Mouse (Mus musculus): Measurements from ENCODE around the gene Dnaja3. TPM values are rescaled to one million over a fixed set of nuclear protein-coding genes. Genes with fewer than 3 reads are reported as not detected.

The Dnaja3 gene
- 87.8 and 89.3 TPM in 2 replicates for polyA plus RNA-seq (2015; fragmentation: Nextera tagmentation; extraction: Ambion mirVana)

DNA sequence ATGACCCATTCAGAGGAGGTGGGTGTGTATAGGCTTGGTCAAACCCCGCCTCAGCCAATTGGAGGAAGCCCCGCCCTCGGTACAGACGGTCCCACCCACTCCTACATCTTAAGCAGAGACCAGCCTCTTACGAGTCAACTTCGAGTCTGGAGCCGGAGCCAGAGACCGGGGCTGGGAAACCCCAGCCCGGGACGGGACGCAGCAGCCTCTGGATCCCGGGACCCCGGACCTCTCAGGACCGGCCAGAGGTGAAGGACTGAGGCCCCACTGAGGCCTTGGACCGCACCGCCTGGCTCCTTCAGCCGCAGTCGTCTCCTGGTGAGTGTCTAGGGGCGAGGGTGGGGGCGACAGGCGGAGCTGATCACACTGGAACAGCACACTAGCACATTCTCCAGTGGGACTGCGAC is at the start of gene Dnaja3, which contains the start of gene Vasn:
TSS of gene Dnaja3 (plus strand) at position 159 of the 407 bp plus-strand sequence.
TSS of gene Vasn (plus strand) at position 111 of the 407 bp plus-strand sequence.
- peak within 1 kb of the TSS; percentile 75 for H3K9ac ChIP-seq (ENCODE audit: low read depth, low read length)
- DNase-seq (ENCODE audit: low spot score) (peak; percentile 98), ATAC-seq (replicated peaks; ENCODE audit: low FRiP score, low read depth) (peak; percentile 91)
- TF ChIP-seq CTCF (IDR thresholded peaks at IDR 0.05; ENCODE audit: low read depth), result no peak
- H3K9me3 ChIP-seq (replicated peaks; ENCODE audit: low read length), result no peaks in the 10 kb centered on the region
- H3K4me3 ChIP-seq (replicated peaks; ENCODE audit: low read depth, low read length), result peak within 1 kb of the TSS; percentile 68
- peak within 1 kb of the TSS; percentile 88 for H3K27ac ChIP-seq
- under 1% methylated on average over 22 of the region's 22 CpGs for WGBS
- peaks cover 34% of the 10 kb centered on the region for H3K4me1 ChIP-seq (replicated peaks; ENCODE audit: insufficient read depth, low read length)
- H3K27me3 ChIP-seq (ENCODE audit: insufficient read depth, low read length), result no peaks in the 10 kb centered on the region
- peak within 1 kb of the TSS; percentile 72 for H3K4me2 ChIP-seq (ENCODE audit: low read length)
- H3K36me3 ChIP-seq (ENCODE audit: insufficient read depth, low read length), result no peaks in the 10 kb centered on the region

DNA sequence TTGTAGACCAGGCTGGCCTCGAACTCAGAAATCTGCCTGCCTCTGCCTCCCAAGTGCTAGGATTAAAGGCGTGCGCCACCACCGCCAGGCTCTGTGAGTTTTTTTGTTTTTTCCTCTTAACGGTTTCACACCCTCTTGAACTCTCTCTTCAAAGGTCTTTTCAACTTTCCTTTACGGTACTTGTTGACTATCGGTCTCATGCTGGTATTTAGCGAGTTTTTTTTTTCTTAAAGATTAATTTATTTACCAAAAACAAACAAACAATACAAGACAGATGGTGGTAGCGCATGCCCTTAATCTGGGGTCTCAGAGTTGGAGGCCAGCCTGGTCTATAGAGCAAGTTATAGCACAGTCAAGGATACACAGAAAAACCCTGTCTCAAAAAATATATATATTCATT is 49.6 kb upstream of the Dnaja3 start:
- Histone ChIP-seq H3K27me3 (ENCODE audit: insufficient read depth, low read length) (no peaks in the 10 kb centered on the region), H3K4me2 (ENCODE audit: low read length) (no peak overlapping the region), H3K9me3 (replicated peaks; ENCODE audit: low read length) (no peaks in the 10 kb centered on the region), H3K36me3 (ENCODE audit: insufficient read depth, low read length) (no peaks in the 10 kb centered on the region), H3K4me1 (replicated peaks; ENCODE audit: insufficient read depth, low read length) (peaks cover 27% of the 10 kb centered on the region), H3K27ac (no peak overlapping the region), H3K9ac (ENCODE audit: low read depth, low read length) (no peak overlapping the region), H3K4me3 (replicated peaks; ENCODE audit: low read depth, low read length) (no peak overlapping the region)
- no peak for TF ChIP-seq CTCF (IDR thresholded peaks at IDR 0.05; ENCODE audit: low read depth)
- no peak for DNase-seq (ENCODE audit: low spot score)
- WGBS, result 96% methylated on average over 9 of the region's 9 CpGs
- no peak for ATAC-seq (replicated peaks; ENCODE audit: low FRiP score, low read depth)

DNA sequence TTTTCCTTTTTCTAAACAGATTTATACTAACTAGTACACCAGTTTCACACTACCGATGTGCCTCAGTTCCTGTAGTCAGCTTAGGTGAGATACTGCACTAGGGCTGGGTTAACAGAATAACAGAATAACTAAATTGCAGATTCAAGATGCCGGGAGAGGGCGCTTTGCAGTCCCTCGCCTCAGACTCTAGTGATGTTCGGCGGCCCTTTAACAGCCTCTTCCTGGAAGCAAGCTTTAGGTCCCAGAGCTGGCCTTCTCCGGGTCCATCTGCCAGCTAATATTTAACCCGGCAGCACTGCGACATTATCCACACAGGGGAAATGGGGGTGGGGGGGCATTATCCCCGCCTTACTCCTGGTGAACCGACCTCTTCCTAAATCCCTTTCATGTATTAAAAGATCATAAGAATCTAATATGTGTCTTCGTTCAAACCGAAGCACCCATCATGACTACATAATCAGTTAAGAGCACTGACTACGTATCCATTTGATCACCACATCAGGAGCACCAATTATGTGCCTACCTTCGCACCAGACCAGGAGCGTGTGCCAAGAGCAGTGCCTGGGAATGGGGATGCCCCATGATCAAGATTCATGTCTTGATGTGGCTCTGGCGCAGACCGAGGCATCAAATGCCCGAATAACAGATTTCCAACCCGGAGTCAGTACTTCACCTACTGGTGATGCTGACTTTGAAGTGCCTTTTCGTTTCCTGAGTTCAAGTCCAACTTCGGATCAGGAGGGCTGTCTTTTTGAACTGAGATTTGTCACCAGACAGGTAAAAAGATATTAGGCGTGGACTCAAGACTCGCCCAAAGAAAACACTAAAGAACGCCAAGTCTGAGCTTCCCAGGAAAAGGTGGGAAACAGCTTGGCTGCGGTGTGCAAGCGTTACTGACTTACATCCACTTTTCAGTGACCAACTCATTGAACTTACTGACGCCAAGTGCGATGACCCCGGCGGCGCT is 46.6 kb upstream of the Dnaja3 start:
- TF ChIP-seq CTCF (IDR thresholded peaks at IDR 0.05; ENCODE audit: low read depth), result peak; percentile 75
- Histone ChIP-seq H3K36me3 (ENCODE audit: insufficient read depth, low read length) (no peaks in the 10 kb centered on the region), H3K9me3 (replicated peaks; ENCODE audit: low read length) (no peaks in the 10 kb centered on the region), H3K4me3 (replicated peaks; ENCODE audit: low read depth, low read length) (peak overlapping the region; percentile 88), H3K4me2 (ENCODE audit: low read length) (peak overlapping the region; percentile 68), H3K27me3 (ENCODE audit: insufficient read depth, low read length) (no peaks in the 10 kb centered on the region), H3K9ac (ENCODE audit: low read depth, low read length) (peak overlapping the region; percentile 97), H3K27ac (peak overlapping the region; percentile 98), H3K4me1 (replicated peaks; ENCODE audit: insufficient read depth, low read length) (peaks cover 38% of the 10 kb centered on the region)
- ATAC-seq (replicated peaks; ENCODE audit: low FRiP score, low read depth) (0 out of 2 replicates have a peak, but pooled peaks have one; percentile 5), DNase-seq (ENCODE audit: low spot score) (peak; percentile 93)
- 15% methylated on average over 32 of the region's 32 CpGs for WGBS

DNA sequence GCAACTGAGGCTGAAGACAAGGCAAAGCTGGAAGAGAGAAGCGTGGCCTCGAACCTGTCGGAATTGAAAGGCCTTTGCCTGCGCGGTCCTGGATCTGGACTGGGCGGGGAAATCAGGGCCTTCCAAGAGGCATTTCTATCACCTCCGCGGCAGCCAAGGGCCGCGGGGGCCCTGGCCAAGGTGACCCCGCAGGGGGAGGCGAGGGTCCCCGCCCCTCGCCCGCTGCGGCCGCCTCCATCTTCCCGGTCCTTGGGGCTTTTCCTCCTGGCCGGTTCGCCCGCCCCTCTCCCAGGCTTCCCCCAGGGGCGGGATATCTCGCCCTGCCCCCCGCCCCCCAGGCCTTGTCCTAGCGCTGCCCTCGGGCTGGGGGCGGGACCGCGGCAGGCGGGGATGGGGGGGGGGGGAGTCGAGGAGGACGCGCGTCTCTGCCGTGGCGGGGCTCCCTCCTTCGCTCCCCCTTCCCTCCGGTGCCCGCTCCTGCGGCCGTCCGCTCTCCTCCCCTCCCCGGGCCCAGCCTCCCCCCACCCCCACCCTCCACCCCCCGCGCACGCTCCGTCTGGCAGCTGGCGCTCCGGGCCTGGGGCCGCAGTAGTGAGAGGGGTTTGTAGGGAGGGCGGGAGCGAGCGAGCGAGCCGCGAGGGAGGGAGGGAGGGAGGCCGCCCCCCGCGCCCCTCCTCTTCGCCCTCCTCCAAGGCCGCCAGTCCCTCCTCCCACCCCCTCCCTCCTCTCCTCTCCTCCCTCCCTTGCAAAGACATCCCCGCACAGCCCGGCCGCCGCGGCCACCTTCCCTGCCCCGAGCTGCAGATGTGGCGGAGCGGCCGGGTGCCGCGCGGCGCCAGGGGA is 45.6 kb upstream of the Dnaja3 start, which contains the start of gene Glis2:
TSS of gene Glis2 (plus strand) at position 743 of the 843 bp plus-strand sequence.
- H3K36me3 ChIP-seq (ENCODE audit: insufficient read depth, low read length), result no peaks in the 10 kb centered on the region
- peak within 1 kb of the TSS; percentile 98 for H3K27ac ChIP-seq
- H3K4me3 ChIP-seq (replicated peaks; ENCODE audit: low read depth, low read length), result peak within 1 kb of the TSS; percentile 88
- H3K4me2 ChIP-seq (ENCODE audit: low read length), result peak within 1 kb of the TSS; percentile 68
- peaks cover 48% of the 10 kb centered on the region for H3K4me1 ChIP-seq (replicated peaks; ENCODE audit: insufficient read depth, low read length)
- H3K27me3 ChIP-seq (ENCODE audit: insufficient read depth, low read length), result no peaks in the 10 kb centered on the region
- ATAC-seq (replicated peaks; ENCODE audit: low FRiP score, low read depth) (peak; percentile 82), DNase-seq (ENCODE audit: low spot score) (peak; percentile 94)
- no peaks in the 10 kb centered on the region for H3K9me3 ChIP-seq (replicated peaks; ENCODE audit: low read length)
- under 1% methylated on average over 47 of the region's 74 CpGs for WGBS
- H3K9ac ChIP-seq (ENCODE audit: low read depth, low read length), result peak within 1 kb of the TSS; percentile 97
- TF ChIP-seq CTCF (IDR thresholded peaks at IDR 0.05; ENCODE audit: low read depth), result no peak

DNA sequence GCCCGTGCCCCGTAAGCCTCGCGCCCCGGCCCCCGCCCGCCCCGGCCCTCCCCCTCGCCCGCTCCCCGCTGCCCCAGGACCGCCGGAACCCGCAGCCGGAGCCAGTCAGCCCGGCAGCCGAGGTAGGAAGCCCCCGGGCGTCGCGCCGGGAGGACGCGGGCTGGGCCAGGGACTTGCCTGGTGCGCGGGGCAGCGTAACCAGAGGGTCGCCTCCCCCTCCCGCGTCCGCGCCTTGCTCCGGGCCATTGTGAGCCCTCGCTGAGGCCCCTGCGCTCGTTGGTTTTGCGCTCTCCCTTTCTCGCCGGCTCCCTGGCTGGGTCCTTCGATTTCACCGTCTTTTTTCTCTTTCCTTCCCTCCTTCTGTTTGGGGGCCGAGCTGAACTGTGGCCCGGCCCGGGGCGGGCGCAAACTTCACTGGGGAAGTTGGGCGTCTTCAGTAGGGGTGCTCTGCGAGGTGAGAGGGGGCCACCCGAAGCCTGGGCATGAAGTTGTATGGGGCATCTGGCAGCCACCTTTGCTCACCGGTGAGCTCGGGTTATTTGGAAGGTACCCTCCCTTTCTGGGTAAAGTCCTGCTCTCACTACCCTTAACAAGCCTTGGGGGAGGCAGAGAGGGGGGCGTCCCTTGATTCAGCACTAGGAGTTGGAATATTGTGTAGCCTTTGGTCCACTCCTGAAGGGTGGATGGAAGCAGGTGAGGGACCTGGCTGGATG is 44.8 kb upstream of the Dnaja3 start:
- H3K36me3 ChIP-seq (ENCODE audit: insufficient read depth, low read length), result no peaks in the 10 kb centered on the region
- peak overlapping the region; percentile 68 for H3K4me2 ChIP-seq (ENCODE audit: low read length)
- WGBS, result under 1% methylated on average over 45 of the region's 52 CpGs
- peak; percentile 5 for ATAC-seq (replicated peaks; ENCODE audit: low FRiP score, low read depth)
- no peaks in the 10 kb centered on the region for H3K9me3 ChIP-seq (replicated peaks; ENCODE audit: low read length)
- H3K4me1 ChIP-seq (replicated peaks; ENCODE audit: insufficient read depth, low read length), result peaks cover 55% of the 10 kb centered on the region
- H3K27ac ChIP-seq, result peak overlapping the region; percentile 98
- peak; percentile 61 for DNase-seq (ENCODE audit: low spot score)
- H3K9ac ChIP-seq (ENCODE audit: low read depth, low read length), result peak overlapping the region; percentile 97
- TF ChIP-seq CTCF (IDR thresholded peaks at IDR 0.05; ENCODE audit: low read depth), result no peak
- peak overlapping the region; percentile 88 for H3K4me3 ChIP-seq (replicated peaks; ENCODE audit: low read depth, low read length)
- H3K27me3 ChIP-seq (ENCODE audit: insufficient read depth, low read length), result no peaks in the 10 kb centered on the region
